Mouse (Mus musculus) heart, postnatal 25 days (tissue): ENCODE measurements at regions not wholly inside any gene's neighbourhood (a gene's known extent, or its start where the extent isn't known, plus 50 kb on each side); places are given as distances from the start of the nearest gene placed in this dataset.

Experiments
- DNase-seq: peaks from one replicate; pipeline ENCODE4 v3.0.0; 2022; ENCODE audit warnings: low spot score
- intact Hi-C: fragments of 180-260 bp; cut with DNase I; formaldehyde crosslinking; loops from one replicate; pipeline ENCODE4 v1.15.1; 2025

DNA sequence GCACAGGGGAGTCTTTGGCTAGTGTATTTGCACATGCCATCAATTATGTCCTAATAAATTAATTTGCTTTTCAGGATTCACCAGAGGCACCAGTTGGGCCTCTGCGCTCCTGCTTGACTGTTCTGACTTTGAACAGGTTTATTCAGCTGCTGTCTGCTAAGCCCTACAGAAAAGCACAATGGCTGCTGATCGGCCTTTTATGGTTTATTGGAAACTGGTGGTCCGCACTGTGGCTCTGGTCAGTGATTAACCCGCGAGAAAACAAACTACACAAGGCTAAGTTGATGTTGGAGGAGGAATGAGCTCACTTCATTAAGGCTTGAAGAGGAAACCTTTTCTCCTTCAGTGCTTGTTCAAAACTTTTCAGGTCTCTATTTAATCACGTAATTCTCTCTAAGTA lies 208.4 kb upstream of the Gpr101 start:
- intact Hi-C loops: no loop called here
- no peak for DNase-seq

DNA sequence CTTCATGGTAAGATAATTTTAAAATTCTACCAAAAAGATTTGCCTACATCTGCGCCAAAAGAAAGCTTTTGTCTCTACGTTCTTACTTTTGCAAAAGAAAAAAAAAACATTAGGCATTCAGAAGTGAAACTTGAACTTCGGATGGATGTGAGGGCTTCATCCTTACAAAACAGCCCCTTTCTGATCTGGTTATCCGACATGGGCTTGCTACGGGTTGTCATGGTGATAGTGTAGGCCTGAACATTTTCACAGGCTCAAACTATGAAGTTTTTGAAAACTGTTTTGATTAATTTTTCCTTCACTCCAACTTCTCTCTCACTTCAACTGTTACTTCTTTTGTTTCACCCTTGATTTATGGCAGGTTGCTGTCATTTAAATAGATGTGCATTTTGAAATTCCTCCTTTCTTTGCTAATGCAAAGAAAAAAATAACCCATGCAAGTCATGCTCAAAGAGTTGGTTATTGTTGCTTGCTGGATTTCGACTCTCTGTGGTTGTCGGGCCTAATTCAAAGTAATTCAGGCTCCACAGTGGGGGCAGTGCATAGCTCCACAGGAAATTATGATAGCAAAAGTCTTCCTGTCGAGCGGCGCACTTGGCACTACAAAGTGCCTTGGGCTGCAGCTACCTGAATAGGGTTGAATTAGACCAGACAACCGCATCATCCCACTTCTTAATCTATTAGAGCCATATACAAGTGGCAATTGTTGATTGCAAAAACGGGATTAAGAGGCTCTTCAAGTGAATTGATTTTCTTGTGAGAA lies 205.7 kb upstream of the Gpr101 start:
- DNase-seq: no peak
- intact Hi-C loops: no loop called here

DNA sequence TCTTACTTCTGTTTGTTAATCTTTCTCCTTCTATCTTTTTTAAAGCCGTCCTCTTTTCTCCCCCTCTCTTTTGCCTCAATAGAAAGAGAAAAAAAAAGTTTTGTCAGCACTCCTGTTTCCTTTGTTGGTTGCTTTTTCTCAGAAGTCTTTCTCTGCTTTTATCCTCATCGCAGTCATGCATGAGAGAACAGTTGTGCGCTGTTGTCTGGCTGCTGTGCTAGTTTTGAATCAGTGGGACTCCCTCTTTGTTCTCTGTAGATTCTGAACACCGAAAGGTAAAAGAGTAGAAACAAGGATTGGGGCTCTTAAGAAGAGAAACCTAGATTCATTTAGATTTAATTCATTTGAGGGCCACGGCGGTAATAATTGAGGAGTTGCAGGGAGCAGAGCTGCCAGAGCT lies 204.9 kb upstream of the Gpr101 start:
- intact Hi-C loops: no loop called here
- DNase-seq: no peak

DNA sequence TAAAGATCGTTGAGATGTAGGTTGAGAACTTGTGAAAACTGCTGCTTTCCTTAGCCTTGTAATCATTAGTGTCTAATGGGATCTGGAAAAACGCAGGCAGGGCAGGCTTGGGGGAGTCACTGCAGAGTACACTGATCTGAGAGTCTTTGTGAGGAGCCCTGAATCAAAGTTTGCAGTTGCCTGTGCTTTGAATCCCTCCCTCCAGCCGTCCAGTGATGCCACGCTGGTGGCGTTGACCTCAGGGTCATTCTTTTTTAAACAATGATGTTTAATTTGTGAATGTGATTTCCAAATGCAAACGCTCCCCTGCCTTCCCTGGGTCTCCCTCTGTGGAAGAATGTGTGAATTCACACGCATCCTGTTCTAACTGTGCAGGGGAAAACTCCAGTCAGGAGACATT lies 204.4 kb upstream of the Gpr101 start:
- DNase-seq: no peak
- intact Hi-C loops: no loop called here

DNA sequence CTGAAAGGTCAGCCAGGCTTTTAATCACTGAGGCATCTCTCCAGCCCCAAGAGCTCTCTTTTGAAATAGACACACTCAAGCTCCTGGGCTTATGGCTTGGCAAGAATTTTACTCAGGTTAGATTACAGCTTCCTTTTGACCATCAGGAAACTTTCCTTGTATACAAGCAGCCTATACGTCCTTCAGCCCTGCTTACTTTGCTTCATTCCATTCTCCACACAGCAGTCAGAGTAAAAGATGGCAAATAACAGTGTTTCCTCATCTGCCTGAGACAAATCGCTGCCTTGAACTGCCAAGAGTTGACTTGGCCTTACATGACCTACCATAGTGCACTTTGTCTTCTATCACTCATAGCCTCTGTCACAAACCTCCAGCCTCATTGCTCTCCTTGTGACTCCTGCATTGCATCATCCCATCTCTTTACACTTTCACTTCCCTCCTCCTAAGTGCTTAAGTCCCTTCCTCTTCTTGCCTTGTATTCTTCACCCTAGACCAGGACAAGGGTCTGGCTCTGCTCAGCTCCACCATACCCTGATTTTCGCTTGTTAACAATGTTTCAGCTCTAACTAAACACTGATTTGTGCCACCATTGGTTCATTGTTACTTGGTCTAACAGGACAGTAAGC lies 203.2 kb upstream of the Gpr101 start:
- intact Hi-C loops: no loop called here
- no peak for DNase-seq

DNA sequence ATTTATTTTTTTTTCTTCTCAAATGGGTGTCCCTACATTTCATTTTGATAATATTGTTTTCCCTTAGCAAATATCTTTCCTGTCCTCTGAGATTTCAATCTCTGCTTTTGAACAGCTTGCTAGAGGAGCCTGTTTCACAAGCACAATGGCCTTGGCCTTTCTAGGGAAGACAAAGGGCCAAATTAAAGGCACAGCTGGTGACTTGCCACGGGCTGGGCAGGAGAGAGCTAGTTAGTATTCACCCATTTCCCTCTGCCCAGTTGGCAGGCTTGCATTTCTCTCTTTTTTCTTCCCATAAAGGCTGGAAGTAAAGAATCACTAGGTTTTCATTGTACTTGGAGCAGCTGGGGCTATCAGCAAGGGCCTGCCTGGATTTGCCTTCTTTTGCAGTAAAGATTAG lies 188.9 kb upstream of the Gpr101 start:
- intact Hi-C loops: no loop called here
- DNase-seq: no peak

DNA sequence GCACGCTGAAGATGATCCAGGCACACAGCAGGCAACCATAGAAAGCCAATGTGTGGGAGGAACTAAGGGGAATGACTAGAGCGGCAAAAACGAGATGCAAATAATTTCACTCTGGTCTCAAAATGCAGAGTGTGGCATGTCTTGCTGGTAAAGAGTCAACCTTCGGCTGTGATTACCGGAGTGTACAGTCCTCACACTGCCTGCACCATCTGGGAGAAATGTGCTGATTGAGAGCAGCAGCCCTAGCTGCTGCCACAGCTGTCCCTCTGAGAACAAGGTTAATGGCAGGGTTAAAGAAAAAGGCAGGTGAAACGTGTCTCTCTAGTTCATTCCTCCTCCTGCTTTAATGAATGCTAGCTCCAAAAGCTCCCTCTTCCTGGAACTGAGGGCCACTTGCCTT lies 173.2 kb upstream of the Gpr101 start:
- no peak for DNase-seq
- intact Hi-C loops: no loop called here

DNA sequence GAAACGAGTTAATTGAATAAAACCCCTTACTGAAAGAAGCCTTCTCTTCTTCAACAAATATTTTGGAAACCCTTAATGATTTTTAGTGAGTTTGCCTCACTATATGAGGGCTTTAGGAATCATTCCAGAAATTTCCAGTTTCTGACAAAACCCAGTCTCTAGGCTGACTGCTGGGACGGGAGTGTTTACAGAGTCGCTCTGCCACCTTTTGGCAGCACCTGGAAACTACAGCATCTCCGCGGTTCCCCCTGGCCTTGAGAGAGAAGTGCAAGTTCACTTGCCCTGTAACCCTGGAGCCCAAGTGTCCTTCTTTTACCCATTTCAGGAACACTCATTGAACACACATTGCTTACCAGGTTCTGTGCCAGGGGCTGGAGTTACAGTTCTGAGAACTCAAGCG lies 171.4 kb upstream of the Gpr101 start:
- intact Hi-C loops: loop anchor here (2.0 kb wide), 1 partner anchor 244 kb away; no protein-coding TSS in a partner anchor
- no peak for DNase-seq

DNA sequence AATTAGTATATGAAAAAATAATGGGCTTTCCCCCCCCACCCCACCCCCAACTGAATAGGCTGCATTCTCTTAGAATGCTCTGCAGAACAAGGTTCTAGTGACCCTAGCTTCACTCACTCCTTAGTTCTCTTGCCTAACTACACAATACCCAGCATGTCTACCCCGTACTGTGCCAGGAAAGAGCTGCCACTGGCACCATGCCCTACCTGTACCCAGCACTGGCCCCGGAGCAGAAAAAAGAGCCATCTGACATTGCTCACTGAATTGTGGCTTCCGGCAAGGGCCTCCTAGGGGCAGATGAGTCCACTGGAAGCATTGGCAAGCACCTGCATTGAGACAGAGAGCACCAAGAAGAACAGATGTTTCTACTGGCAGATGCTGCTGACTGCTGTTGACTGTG lies 156.0 kb upstream of the Gpr101 start:
- intact Hi-C loops: no loop called here

DNA sequence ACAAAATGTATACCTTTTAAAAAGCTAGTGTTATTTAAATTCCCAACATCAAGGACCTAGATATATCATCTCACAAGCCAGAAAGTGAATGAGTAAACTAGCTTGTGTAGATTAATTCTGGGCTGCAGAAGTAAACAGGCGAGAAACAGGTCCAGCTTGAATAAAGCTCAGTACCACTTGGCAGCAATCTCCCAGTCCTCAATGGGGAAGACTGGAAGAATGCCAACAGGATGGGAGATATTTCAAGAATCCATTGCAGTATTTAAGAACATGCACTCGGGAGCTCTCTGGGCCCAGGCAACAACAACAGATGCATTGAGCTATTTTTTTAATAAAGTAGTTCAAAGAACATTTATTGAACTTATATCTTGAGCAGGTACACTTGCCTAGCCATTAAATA lies 152.5 kb upstream of the Gpr101 start:
- intact Hi-C loops: no loop called here
- DNase-seq: no peak

More for the DNA sequence above, 156.0 kb upstream of the Gpr101 start:
- DNase-seq: no peak

DNA sequence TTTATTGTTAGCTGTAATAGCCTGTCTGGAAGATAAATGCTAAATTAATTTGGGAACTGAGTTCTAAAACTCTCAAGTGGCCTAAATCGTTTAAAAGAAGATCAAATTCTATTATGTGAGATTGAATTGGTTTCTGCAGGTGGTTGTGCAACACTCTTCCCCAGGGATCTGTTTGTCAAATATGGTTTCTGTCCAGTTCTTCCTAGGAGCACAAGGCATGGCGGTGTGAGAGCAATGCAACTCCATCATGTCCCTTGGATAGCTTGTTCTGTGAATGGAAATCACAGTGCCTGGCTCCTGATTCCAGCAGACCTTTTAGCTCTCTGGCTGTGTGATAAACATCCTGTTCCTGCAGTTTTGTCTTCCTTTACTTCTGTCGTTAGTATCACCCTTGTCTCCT lies 151.9 kb upstream of the Gpr101 start:
- no peak for DNase-seq
- intact Hi-C loops: no loop called here
